Mouse (Mus musculus): ENCODE data around the gene Me1.

The Me1 gene

DNA sequence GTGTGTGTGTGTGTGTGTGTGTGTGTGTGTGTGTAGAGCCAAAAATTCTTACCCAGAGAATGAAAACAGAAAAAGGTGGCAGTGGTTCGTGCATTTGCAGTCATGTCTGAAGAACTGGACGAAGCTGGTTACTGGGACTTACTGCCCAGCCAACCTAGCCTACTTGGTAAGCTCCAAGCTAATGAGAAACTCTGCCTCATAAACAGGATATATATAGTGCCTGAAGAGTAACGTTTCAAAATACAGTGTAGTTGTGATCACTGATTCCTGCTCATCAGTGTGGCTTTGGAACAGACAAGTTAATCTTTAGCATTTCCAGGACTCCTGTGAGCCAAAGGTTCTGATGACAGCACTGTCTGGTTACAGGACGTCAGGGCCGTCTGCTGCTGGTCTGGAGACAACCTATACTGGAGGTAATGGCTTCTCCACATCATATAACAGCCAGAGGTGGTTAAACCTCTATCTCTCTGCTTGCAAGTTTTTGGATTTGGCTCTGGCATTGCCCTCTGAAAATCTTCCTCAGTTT is 146.1 kb downstream of the Me1 start:
- in situ Hi-C loops (cut with MboI, MseI) = no loop called here

DNA sequence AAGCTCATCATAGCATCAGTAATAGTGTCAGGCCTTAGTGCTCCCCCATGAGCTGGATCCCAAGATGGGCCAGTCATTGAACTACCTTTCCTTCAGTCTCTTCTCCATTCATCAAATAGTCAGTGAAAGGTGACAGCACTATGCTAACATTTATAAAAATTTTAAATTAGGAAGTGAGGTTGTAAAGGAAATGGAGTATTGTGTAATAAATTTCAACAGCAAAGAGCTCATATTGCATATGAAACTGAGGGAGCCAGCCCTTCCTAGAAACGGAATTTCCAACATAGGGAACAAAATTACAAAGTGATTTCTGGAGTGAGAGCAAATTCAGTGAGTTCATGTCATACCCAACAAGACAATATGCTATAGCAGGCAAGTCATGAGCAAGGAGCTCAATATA is 151.2 kb downstream of the Me1 start:
- in situ Hi-C loops (cut with MboI, MseI) = no loop called here

DNA sequence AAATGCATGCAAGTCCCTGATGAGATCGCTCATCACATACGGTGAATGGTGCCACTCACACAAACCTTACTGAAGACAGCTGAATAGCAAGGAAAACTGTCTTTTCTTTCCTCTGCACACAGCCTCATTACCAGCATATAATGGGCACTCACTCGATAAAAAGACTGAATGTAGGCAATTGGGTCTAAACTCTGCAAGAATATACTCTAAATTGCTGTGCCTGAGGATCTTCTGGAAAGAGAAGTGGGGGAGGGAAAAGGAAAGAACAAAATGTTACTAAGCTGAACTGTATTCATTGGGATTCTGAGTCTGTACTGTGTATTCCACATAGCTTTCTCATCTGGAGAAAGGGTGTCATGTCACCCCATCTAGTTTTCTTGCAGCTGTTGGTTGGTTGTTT is 152.3 kb downstream of the Me1 start:
- in situ Hi-C loops (cut with MboI, MseI) = no loop called here

DNA sequence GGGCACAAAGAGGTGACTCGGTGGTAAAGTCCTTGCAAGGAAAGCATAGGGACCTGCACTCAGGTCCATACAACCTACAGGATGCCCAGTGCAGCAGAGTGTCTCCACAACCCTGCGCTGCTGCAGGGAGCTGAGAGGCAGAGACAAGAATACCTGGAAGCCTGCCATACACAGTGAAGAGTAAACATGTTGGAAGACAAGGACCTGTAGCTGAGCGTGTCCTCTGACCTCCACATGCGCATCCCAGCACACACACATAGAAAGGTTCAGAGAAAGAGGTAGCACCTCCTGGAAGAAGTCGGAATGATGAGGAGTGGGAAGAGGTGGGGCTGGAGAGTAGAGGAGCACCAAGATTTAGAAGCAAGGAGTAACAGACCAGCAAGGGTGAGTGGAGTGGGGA is 161.7 kb downstream of the Me1 start:
- in situ Hi-C loops (cut with MboI, MseI) = no loop called here
